Mouse (Mus musculus) effector memory CD4-positive, alpha-beta T cell, adult 5 months (primary cell): ENCODE data around the gene Caap1. TPM values are rescaled to one million over a fixed set of nuclear protein-coding genes. Genes with fewer than 3 reads are reported as not detected.

Experiments used
- polyA plus RNA-seq: library from polyadenylated mRNA; unstranded; fragments of 100-300 nt; shearing (Covaris generic); gene quantifications from one replicate; pipeline ENCODE4 v1.2.1, GENCODE M21; 2017

Gene Caap1
- 23.3 TPM for polyA plus RNA-seq

GRCm38 (mm10) chr4:94556265-94557054 lies at the start of gene Caap1, which contains the start of gene Gm10306:
Gene Caap1 (minus strand): TSS chr4:94556796.
Gene Gm10306 (plus strand): TSS chr4:94556546.

DNA sequence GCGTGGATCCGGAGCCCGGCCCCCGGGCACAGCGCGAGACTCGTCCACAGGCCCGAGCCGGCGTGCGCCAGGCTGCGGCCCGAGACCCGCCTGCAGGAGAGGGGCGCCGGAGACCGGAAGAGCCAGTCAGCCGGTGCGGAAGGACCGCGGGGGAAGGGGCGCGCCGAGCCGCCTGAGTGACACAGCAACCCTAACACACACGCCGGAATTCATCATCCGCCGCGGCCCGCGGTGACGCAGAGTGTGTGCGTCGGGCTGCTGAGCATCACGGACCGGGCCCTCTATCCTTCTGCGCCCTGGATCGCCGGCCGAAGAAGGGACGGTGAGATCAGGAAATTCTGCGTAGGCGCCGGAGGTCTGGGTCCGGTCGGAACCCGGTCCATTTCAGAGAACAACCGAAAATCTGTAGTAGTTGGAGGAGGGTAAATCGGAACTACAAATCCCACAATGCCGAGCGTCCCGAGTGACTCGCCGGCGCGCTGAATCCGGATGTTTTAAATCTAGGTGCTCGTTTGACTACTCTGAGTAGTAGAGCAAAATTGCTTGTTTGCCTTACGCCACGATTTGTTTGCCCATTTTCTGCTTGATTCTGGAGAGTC lies 46.5 kb upstream of the Caap1 start, which contains the start of gene Plaa:
TSS of gene Plaa (minus strand) at position 214 of the 599 bp plus-strand sequence.

Other genes starting within 250 kb of the Caap1 start
- not detected for gene Gm10306, start 250 bp downstream of the Caap1 start, polyA plus RNA-seq
- 67.7 TPM for gene Plaa, start 46.4 kb upstream of the Caap1 start, polyA plus RNA-seq
- gene Ift74, start 57.7 kb upstream of the Caap1 start, polyA plus RNA-seq: 2.6 TPM
- gene Lrrc19, start 93.3 kb upstream of the Caap1 start, polyA plus RNA-seq: not detected
- not detected for gene Tek, start 182.5 kb upstream of the Caap1 start, polyA plus RNA-seq